Mouse (Mus musculus) ZHBTc4 (cell line): ENCODE data around the gene Med1.
A peak's percentile ranks its signal among the peaks of the same experiment; 100 is the strongest.

ENCODE experiments used
- DNase-seq: peaks from one replicate; pipeline ENCODE4 v3.0.0-alpha.2; 2011; ENCODE audit warnings: low read depth, low spot score

Gene Med1

GRCm38 (mm10) chr11:98149304-98149750, 43.8 kb downstream of the Med1 start:
- peak; percentile 95 for DNase-seq

GRCm38 (mm10) chr11:98148551-98149301, 44.4 kb downstream of the Med1 start:
- peak; percentile 63 for DNase-seq

GRCm38 (mm10) chr11:98145856-98146255, 47.2 kb downstream of the Med1 start:
- no peak for DNase-seq

GRCm38 (mm10) chr11:98142545-98142944, 50.5 kb downstream of the Med1 start:
- DNase-seq, result no peak

DNA sequence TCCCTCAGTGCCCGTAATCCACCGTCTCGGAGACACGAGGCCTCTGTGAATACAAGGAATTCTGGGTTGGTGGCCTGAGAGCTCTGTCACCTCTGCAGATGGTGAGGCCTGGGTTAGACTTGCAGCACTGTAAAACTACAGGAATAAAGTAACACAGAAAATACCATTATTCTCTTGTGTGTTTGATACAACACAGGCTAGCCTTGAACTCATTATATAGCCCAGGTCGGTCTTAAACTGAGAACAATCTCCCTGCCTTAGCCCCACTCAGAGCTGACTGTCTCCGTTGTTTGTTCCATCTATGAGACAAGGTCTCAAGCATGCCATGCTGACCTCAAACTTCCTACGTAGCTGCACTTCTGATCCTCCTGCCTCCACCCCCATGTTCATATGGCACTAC, 54.2 kb downstream of the Med1 start:
- no peak for DNase-seq

GRCm38 (mm10) chr11:98137836-98138235, 55.3 kb downstream of the Med1 start:
- peak; percentile 75 for DNase-seq

DNA sequence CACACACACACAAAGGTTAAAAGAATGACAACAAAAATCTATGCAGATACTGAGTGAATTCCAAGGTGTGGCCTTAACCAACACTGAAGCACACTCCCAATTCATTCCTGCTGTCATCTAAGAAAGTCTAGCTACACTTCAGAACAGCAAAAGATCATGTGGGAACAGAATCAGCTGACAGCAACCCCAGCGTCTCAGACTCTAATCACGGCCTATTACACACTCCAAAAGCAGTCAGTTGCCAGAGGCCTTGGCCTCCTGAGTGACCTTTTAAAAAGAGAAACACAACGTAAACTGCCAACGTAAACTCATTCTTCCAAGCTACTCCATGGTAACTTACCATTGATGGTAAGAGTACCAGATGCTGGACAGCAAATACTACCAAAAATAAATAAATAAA, 58.1 kb downstream of the Med1 start:
- DNase-seq, result no peak

- no peak for DNase-seq
These were observed 69.7 kb downstream of the Med1 start for GRCm38 (mm10) chr11:98123424-98123823.

DNA sequence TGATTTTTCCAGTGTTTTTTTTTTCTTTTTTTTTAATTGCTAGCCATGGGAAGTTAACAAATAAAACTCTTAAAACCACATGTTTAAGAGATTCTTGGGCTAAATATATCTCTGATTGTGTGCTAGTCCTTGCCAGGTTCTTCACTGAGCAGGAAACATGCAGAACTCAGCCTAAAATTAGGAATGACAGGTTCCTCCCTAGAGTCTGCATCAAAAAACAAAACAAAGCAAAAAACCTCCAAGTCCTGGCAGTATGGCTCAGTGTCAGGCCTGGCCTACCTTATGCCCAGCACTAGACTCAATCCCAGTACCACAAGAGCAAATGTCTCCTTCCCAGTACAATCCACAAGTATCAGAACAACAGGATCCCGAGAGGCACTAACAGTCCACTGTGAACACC, 78.7 kb downstream of the Med1 start:
- no peak for DNase-seq

GRCm38 (mm10) chr11:98113504-98113903, 79.6 kb downstream of the Med1 start:
- DNase-seq, result no peak

- no peak for DNase-seq
These were observed 83.4 kb downstream of the Med1 start for GRCm38 (mm10) chr11:98109706-98110105.
